Mouse (Mus musculus) heart, postnatal 0 days (tissue): ENCODE data around the gene Catsper2.

Experiments used
- CTCF ChIP-seq: IDR thresholded peaks from 2 replicates; pipeline ENCODE4 v1.5.1; 2016; ENCODE audit warnings: antibody characterized with exemption, control low read depth, low read depth
- EP300 ChIP-seq: IDR thresholded peaks from 2 replicates; pipeline ENCODE4 v1.6.1; 2016; ENCODE audit warnings: antibody characterized with exemption, low read depth

DNA sequence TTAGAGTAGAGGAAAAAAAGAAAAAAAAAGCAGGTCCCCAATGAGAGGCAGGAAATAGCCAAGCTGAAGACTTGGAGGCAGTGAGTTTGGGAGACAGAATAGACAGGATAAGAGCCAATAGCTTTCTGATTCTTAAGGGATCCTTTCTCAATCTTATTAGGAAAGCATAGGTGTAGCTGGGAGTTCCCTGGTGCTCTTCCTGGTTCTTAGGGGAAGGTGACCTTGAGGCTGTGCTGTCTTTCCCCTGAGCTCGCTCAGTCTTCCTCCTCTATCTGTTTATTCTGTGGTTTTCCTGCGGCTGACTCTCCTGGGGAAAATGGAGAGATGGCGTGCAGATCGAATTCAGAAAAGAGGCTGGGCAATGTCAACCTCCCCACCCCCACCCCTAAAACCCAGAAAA lies 55.6 kb downstream of the Catsper2 start:
- TF ChIP-seq CTCF (no peak), EP300 (no peak)
